Mouse (Mus musculus): ENCODE data around the gene Sqor. TPM values are rescaled to one million over a fixed set of nuclear protein-coding genes. Genes with fewer than 3 reads are reported as not detected.
A peak's percentile ranks its signal among the peaks of the same experiment; 100 is the strongest.

Sqor gene
- 2.7 and 3.7 TPM in 2 replicates for polyA plus RNA-seq (2016; fragmentation: Nextera tagmentation; extraction: Ambion mirVana)

GRCm38 (mm10) chr2:122765071-122765793 lies at the start of gene Sqor:
TSS of gene Sqor (plus strand) at chr2:122765237.
- Histone ChIP-seq H3K9me3 (replicated peaks) (no peaks in the 10 kb centered on the region), H3K27ac (peak within 1 kb of the TSS; percentile 61; the same call in 1 of the 2 replicates), H3K4me3 (peak within 1 kb of the TSS; percentile 60), H3K27me3 (ENCODE audit: low read depth, poor library complexity, severe bottlenecking) (peaks cover 48% of the 10 kb centered on the region), H3K4me1 (peaks cover 9% of the 10 kb centered on the region), H3K36me3 (no peaks in the 10 kb centered on the region)
- 1% methylated on average over 45 of the region's 46 CpGs for WGBS
- DNase-seq (ENCODE audit: low spot score) = peak; percentile 65

- 90% methylated on average over 3 of the region's 3 CpGs for WGBS
- Histone ChIP-seq H3K9me3 (replicated peaks) (no peaks in the 10 kb centered on the region), H3K36me3 (no peaks in the 10 kb centered on the region), H3K27ac (no peak overlapping the region), H3K4me1 (no peaks in the 10 kb centered on the region), H3K4me3 (no peak overlapping the region), H3K27me3 (ENCODE audit: low read depth, poor library complexity, severe bottlenecking) (no peaks in the 10 kb centered on the region)
- no peak for DNase-seq (ENCODE audit: low spot score)
These were observed 48.7 kb upstream of the Sqor start for GRCm38 (mm10) chr2:122716301-122716842.

- WGBS = 73% methylated on average over 1 of the region's 1 CpGs
- H3K27me3 ChIP-seq (ENCODE audit: low read depth, poor library complexity, severe bottlenecking) = no peaks in the 10 kb centered on the region
These were observed 45.8 kb upstream of the Sqor start for GRCm38 (mm10) chr2:122719232-122719631.

GRCm38 (mm10) chr2:122720564-122720963 lies 44.5 kb upstream of the Sqor start:
- Histone ChIP-seq H3K4me3 (no peak overlapping the region), H3K9me3 (replicated peaks) (no peaks in the 10 kb centered on the region), H3K27ac (no peak overlapping the region), H3K36me3 (no peaks in the 10 kb centered on the region), H3K27me3 (ENCODE audit: low read depth, poor library complexity, severe bottlenecking) (no peaks in the 10 kb centered on the region), H3K4me1 (no peaks in the 10 kb centered on the region)
- no peak for DNase-seq (ENCODE audit: low spot score)
- WGBS = 78% methylated on average over 3 of the region's 3 CpGs

More at GRCm38 (mm10) chr2:122719232-122719631, 45.8 kb upstream of the Sqor start:
- Histone ChIP-seq H3K4me3 (no peak overlapping the region), H3K36me3 (no peaks in the 10 kb centered on the region), H3K27ac (no peak overlapping the region), H3K4me1 (no peaks in the 10 kb centered on the region), H3K9me3 (replicated peaks) (no peaks in the 10 kb centered on the region)
- DNase-seq (ENCODE audit: low spot score) = no peak

GRCm38 (mm10) chr2:122725604-122726003 lies 39.4 kb upstream of the Sqor start:
- H3K9me3 ChIP-seq (replicated peaks) = no peaks in the 10 kb centered on the region
- H3K27me3 ChIP-seq (ENCODE audit: low read depth, poor library complexity, severe bottlenecking) = no peaks in the 10 kb centered on the region
- no peak overlapping the region for H3K4me3 ChIP-seq
- 53% methylated on average over 10 of the region's 10 CpGs for WGBS
- H3K4me1 ChIP-seq = no peaks in the 10 kb centered on the region
- no peak overlapping the region for H3K27ac ChIP-seq
- no peaks in the 10 kb centered on the region for H3K36me3 ChIP-seq
- peak; percentile 47 for DNase-seq (ENCODE audit: low spot score)

GRCm38 (mm10) chr2:122731456-122731855 lies 33.6 kb upstream of the Sqor start:
- no peaks in the 10 kb centered on the region for H3K36me3 ChIP-seq
- no peaks in the 10 kb centered on the region for H3K4me1 ChIP-seq
- H3K27me3 ChIP-seq (ENCODE audit: low read depth, poor library complexity, severe bottlenecking) = peaks cover 11% of the 10 kb centered on the region
- no peak for DNase-seq (ENCODE audit: low spot score)
- H3K4me3 ChIP-seq = no peak overlapping the region
- no peaks in the 10 kb centered on the region for H3K9me3 ChIP-seq (replicated peaks)
- 88% methylated on average over 2 of the region's 2 CpGs for WGBS
- H3K27ac ChIP-seq = no peak overlapping the region

- peaks cover 11% of the 10 kb centered on the region for H3K27me3 ChIP-seq (ENCODE audit: low read depth, poor library complexity, severe bottlenecking)
- H3K4me3 ChIP-seq = peak within 1 kb of the TSS; percentile 88
- H3K4me1 ChIP-seq = peaks cover 9% of the 10 kb centered on the region
- peaks cover 3% of the 10 kb centered on the region for H3K36me3 ChIP-seq
- H3K27ac ChIP-seq = peak within 1 kb of the TSS; percentile 95
- peak; percentile 94 for DNase-seq (ENCODE audit: low spot score)
- no peaks in the 10 kb centered on the region for H3K9me3 ChIP-seq (replicated peaks)
- WGBS = under 1% methylated on average over 53 of the region's 59 CpGs
These were observed 26.9 kb upstream of the Sqor start, which contains the start of gene Bloc1s6 for GRCm38 (mm10) chr2:122737894-122738830. TSS of gene Bloc1s6 (plus strand) at chr2:122738503.

- H3K4me3 ChIP-seq = peak overlapping the region; percentile 88
- WGBS = 36% methylated on average over 7 of the region's 7 CpGs
These were observed 26.0 kb upstream of the Sqor start for GRCm38 (mm10) chr2:122739023-122739422.

GRCm38 (mm10) chr2:122746461-122746860 lies 18.6 kb upstream of the Sqor start:
- Histone ChIP-seq H3K9me3 (replicated peaks) (no peaks in the 10 kb centered on the region), H3K27ac (no peak overlapping the region), H3K4me1 (no peaks in the 10 kb centered on the region), H3K4me3 (no peak overlapping the region), H3K27me3 (ENCODE audit: low read depth, poor library complexity, severe bottlenecking) (no peaks in the 10 kb centered on the region), H3K36me3 (peaks cover 51% of the 10 kb centered on the region)
- WGBS = 91% methylated on average over 9 of the region's 9 CpGs
- DNase-seq (ENCODE audit: low spot score) = no peak

More at GRCm38 (mm10) chr2:122739023-122739422, 26.0 kb upstream of the Sqor start:
- H3K4me1 ChIP-seq = peaks cover 9% of the 10 kb centered on the region
- no peak for DNase-seq (ENCODE audit: low spot score)
- no peaks in the 10 kb centered on the region for H3K9me3 ChIP-seq (replicated peaks)
- peak overlapping the region; percentile 95 for H3K27ac ChIP-seq
- peaks cover 10% of the 10 kb centered on the region for H3K36me3 ChIP-seq
- H3K27me3 ChIP-seq (ENCODE audit: low read depth, poor library complexity, severe bottlenecking) = peaks cover 11% of the 10 kb centered on the region

GRCm38 (mm10) chr2:122753739-122754343 lies 11.2 kb upstream of the Sqor start:
- H3K27ac ChIP-seq = no peak overlapping the region
- DNase-seq (ENCODE audit: low spot score) = peak; percentile 85
- no peaks in the 10 kb centered on the region for H3K4me1 ChIP-seq
- no peak overlapping the region for H3K4me3 ChIP-seq
- WGBS = 20% methylated on average over 7 of the region's 7 CpGs
- no peaks in the 10 kb centered on the region for H3K9me3 ChIP-seq (replicated peaks)
- H3K27me3 ChIP-seq (ENCODE audit: low read depth, poor library complexity, severe bottlenecking) = no peaks in the 10 kb centered on the region
- H3K36me3 ChIP-seq = no peaks in the 10 kb centered on the region

GRCm38 (mm10) chr2:122759791-122760190 lies 5.2 kb upstream of the Sqor start:
- H3K27ac ChIP-seq = no peak overlapping the region
- peaks cover 24% of the 10 kb centered on the region for H3K27me3 ChIP-seq (ENCODE audit: low read depth, poor library complexity, severe bottlenecking)
- no peak for DNase-seq (ENCODE audit: low spot score)
- H3K4me3 ChIP-seq = no peak overlapping the region
- 92% methylated on average over 1 of the region's 1 CpGs for WGBS
- H3K36me3 ChIP-seq = no peaks in the 10 kb centered on the region
- no peaks in the 10 kb centered on the region for H3K9me3 ChIP-seq (replicated peaks)
- H3K4me1 ChIP-seq = no peaks in the 10 kb centered on the region

GRCm38 (mm10) chr2:122762991-122763390 lies 2.0 kb upstream of the Sqor start:
- no peak for DNase-seq (ENCODE audit: low spot score)

More at GRCm38 (mm10) chr2:122762991-122763390, 2.0 kb upstream of the Sqor start:
- no peaks in the 10 kb centered on the region for H3K36me3 ChIP-seq
- H3K4me1 ChIP-seq = peaks cover 9% of the 10 kb centered on the region
- H3K4me3 ChIP-seq = no peak overlapping the region
- H3K9me3 ChIP-seq (replicated peaks) = no peaks in the 10 kb centered on the region
- no peak overlapping the region for H3K27ac ChIP-seq
- peaks cover 48% of the 10 kb centered on the region for H3K27me3 ChIP-seq (ENCODE audit: low read depth, poor library complexity, severe bottlenecking)
- 61% methylated on average over 3 of the region's 3 CpGs for WGBS
